Mouse (Mus musculus) ES-Bruce4 (cell line): Measurements from ENCODE around the gene 6030452D12Rik.

Experiments
- CTCF ChIP-seq: IDR thresholded peaks from one replicate; pipeline ENCODE4 v1.8.1; 2011; ENCODE audit warnings: low read depth, low read length
- EP300 ChIP-seq: IDR thresholded peaks from 2 replicates; pipeline ENCODE4 v1.6.1; 2011; ENCODE audit warnings: low read depth, low read length; ENCODE audit not compliant: insufficient read depth
- POLR2A ChIP-seq: IDR thresholded peaks from one replicate; pipeline ENCODE4 v1.8.1; 2011; ENCODE audit warnings: low read length; ENCODE audit not compliant: insufficient read depth

DNA sequence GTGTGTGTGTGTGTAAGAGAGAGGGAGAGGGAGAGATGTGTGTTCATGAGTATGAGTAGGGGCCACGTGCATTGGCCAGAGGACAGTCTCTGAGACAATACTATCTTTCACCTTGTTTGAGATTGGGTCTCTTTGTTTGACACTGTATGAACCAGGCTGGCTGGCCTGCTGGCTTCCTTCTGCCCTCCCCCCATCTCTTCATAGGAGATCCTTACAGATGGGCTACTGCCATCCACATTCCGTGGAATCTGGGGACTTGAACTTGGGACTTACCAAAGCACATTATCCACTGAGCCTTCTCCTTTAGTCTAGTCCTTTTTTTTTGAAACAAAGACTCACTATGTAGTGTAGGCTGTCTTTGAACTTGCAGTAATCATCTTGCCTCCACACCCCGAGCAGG is 8.1 kb downstream of the 6030452D12Rik start:
- TF ChIP-seq POLR2A (no peak), CTCF (no peak), EP300 (no peak)
